Mouse (Mus musculus): ENCODE results near the gene Prss32. TPM values are rescaled to one million over a fixed set of nuclear protein-coding genes. Genes with fewer than 3 reads are reported as not detected.

Prss32 gene
- total RNA-seq (2021) = under 1 TPM; 0.21 to 0.45 TPM
- long read RNA-seq, partial matches to known transcripts = 0 of 1 reads
- long read RNA-seq, other reads (novel, unspliced or antisense) = 1 of 1 reads

GRCm38 (mm10) chr17:23843812-23844273 is at the start of gene Prss32, which contains the start of gene Prss41:
Prss32 (plus strand) TSS chr17:23843855.
Prss41 (minus strand) TSS chr17:23844172.
- DNase-seq (ENCODE audit: low spot score in 2 of 2) = peak; percentile 57 to 59

GRCm38 (mm10) chr17:23795323-23795722 is 48.3 kb upstream of the Prss32 start:
- no peak for DNase-seq (ENCODE audit: low spot score in 2 of 2)

GRCm38 (mm10) chr17:23797316-23797715 is 46.3 kb upstream of the Prss32 start:
- no peak for DNase-seq (ENCODE audit: low spot score in 2 of 2)

GRCm38 (mm10) chr17:23801627-23802026 is 42.0 kb upstream of the Prss32 start:
- no peak for DNase-seq (ENCODE audit: low spot score in 2 of 2)

GRCm38 (mm10) chr17:23802746-23803365 is 40.8 kb upstream of the Prss32 start:
- DNase-seq (ENCODE audit: low spot score in 2 of 2) = peak; percentile 94 to 95

- peak; percentile 71 to 83 for DNase-seq (ENCODE audit: low spot score in 2 of 2)
These were observed 40.2 kb upstream of the Prss32 start for GRCm38 (mm10) chr17:23803366-23804041.

- DNase-seq (ENCODE audit: low spot score in 2 of 2) = no peak
These were observed 39.1 kb upstream of the Prss32 start for GRCm38 (mm10) chr17:23804426-23805085.

GRCm38 (mm10) chr17:23806867-23807266 is 36.8 kb upstream of the Prss32 start:
- DNase-seq (ENCODE audit: low spot score in 2 of 2) = peak in 1 of 2 experiments; percentile 33

- DNase-seq (ENCODE audit: low spot score in 2 of 2) = no peak
These were observed 35.7 kb upstream of the Prss32 start for GRCm38 (mm10) chr17:23807918-23808317.

- DNase-seq (ENCODE audit: low spot score in 2 of 2) = no peak
These were observed 28.0 kb upstream of the Prss32 start for GRCm38 (mm10) chr17:23815641-23816040.

- no peak for DNase-seq (ENCODE audit: low spot score in 2 of 2)
These were observed 25.1 kb upstream of the Prss32 start for GRCm38 (mm10) chr17:23818579-23818978.

- no peak for DNase-seq (ENCODE audit: low spot score in 2 of 2)
These were observed 24.4 kb upstream of the Prss32 start for GRCm38 (mm10) chr17:23819235-23819634.

GRCm38 (mm10) chr17:23820731-23821130 is 22.9 kb upstream of the Prss32 start:
- DNase-seq (ENCODE audit: low spot score in 2 of 2) = no peak

GRCm38 (mm10) chr17:23822094-23822493 is 21.6 kb upstream of the Prss32 start:
- DNase-seq (ENCODE audit: low spot score in 2 of 2) = no peak

- DNase-seq (ENCODE audit: low spot score in 2 of 2) = no peak
These were observed 20.6 kb upstream of the Prss32 start for GRCm38 (mm10) chr17:23823018-23823417.

- DNase-seq (ENCODE audit: low spot score in 2 of 2) = no peak
These were observed 20.0 kb upstream of the Prss32 start for GRCm38 (mm10) chr17:23823614-23824013.

- DNase-seq (ENCODE audit: low spot score in 2 of 2) = no peak
These were observed 18.1 kb upstream of the Prss32 start for GRCm38 (mm10) chr17:23825591-23825990.

- DNase-seq (ENCODE audit: low spot score in 2 of 2) = peak; percentile 61 to 69
These were observed 15.2 kb upstream of the Prss32 start for GRCm38 (mm10) chr17:23828271-23829001.

- DNase-seq (ENCODE audit: low spot score in 2 of 2) = peak; percentile 78 to 86
These were observed 14.5 kb upstream of the Prss32 start, which contains the start of gene Elob for GRCm38 (mm10) chr17:23829064-23829619. Elob (minus strand) TSS chr17:23829136.

- DNase-seq (ENCODE audit: low spot score in 2 of 2) = no peak
These were observed 12.5 kb upstream of the Prss32 start for GRCm38 (mm10) chr17:23831201-23831600.
